Comparison of ENCODE assay signal across 22 mouse cellular contexts in the genomic region with DNA sequence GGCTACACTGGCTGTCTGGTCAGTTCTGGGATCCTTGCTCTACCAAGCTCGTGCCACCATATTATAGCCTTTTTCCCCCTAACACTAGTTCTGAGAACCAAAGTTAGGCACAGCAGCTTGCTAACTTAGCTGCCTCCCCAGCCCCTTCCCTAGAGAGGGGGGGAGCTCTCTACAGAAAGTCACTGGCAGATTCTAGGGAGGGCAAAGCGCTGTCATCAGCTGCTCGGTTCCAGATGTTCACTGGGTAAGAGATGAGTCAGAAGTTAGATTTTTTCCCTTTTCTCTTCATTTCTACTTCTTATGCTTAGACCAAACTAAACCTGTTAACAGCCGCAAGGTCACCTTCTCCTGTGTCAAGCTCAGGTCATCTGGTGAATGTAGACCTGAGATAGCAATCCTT. TPM values are rescaled to one million over a fixed set of nuclear protein-coding genes. Genes with fewer than 3 reads are reported as not detected.
DNase-seq lines count a peak whose midpoint lies in the region; ATAC-seq lines count a peak whose summit lies in the region.
"Had no signal": no experiment of that assay in that cellular context is flagged by ENCODE, and none has a peak within 500 bp of the region (broad histone marks: within the 10 kb centered on the region; RNA-seq: fewer than 3 reads in every experiment).

No protein-coding gene starts in this region.

- H3K9me3 ChIP-seq in forebrain, embryonic 12.5 days = no peaks in the 10 kb centered on the region
- H3K9me3 ChIP-seq: embryonic facial prominence, embryonic 15.5 days; forebrain, embryonic 10.5 days; forebrain, embryonic 15.5 days; heart, embryonic 12.5 days; hindbrain, embryonic 10.5 days; hindbrain, embryonic 15.5 days had no signal

- no peak overlapping the region for H3K4me3 ChIP-seq in macrophage (ENCODE audit: inconsistent target)
- no peak overlapping the region for H3K4me3 ChIP-seq in forebrain, embryonic 12.5 days (replicated peaks)
- H3K4me3 ChIP-seq: embryonic facial prominence, embryonic 15.5 days; erythroblast, embryonic 14.5 days; forebrain, embryonic 10.5 days; forebrain, embryonic 15.5 days; heart, adult 2 months; heart, embryonic 12.5 days; hindbrain, embryonic 10.5 days; hindbrain, embryonic 15.5 days had no signal

- H3K36me3 ChIP-seq in macrophage (ENCODE audit: inconsistent target) = no peaks in the 10 kb centered on the region
- H3K36me3 ChIP-seq in forebrain, embryonic 12.5 days (replicated peaks) = no peaks in the 10 kb centered on the region
- H3K36me3 ChIP-seq: embryonic facial prominence, embryonic 15.5 days; forebrain, embryonic 10.5 days; forebrain, embryonic 15.5 days; G1E; heart, embryonic 12.5 days; hindbrain, embryonic 10.5 days; hindbrain, embryonic 15.5 days had no signal

- H3K27ac ChIP-seq in macrophage = peak overlapping the region; percentile 95
- H3K27ac ChIP-seq in forebrain, embryonic 12.5 days = no peak overlapping the region
- H3K27ac ChIP-seq: embryonic facial prominence, embryonic 15.5 days; forebrain, embryonic 10.5 days; forebrain, embryonic 15.5 days; heart, adult 2 months; hindbrain, embryonic 10.5 days; hindbrain, embryonic 15.5 days had no signal

- 0 out of 2 replicates have a peak, but pooled peaks cover 4% of the 10 kb centered on the region for H3K27me3 ChIP-seq in forebrain, embryonic 12.5 days
- H3K27me3 ChIP-seq: embryonic facial prominence, embryonic 15.5 days; forebrain, embryonic 15.5 days; heart, embryonic 12.5 days; hindbrain, embryonic 15.5 days had no signal

- 92% methylated on average over 4 of the region's 4 CpGs for WGBS in macrophage (ENCODE audit: missing documents)
- 92% methylated on average over 4 of the region's 4 CpGs for WGBS in forebrain, embryonic 12.5 days

- H3K4me1 ChIP-seq in forebrain, embryonic 12.5 days = no peaks in the 10 kb centered on the region
- H3K4me1 ChIP-seq: forebrain, embryonic 10.5 days; forebrain, embryonic 15.5 days; hindbrain, embryonic 10.5 days; hindbrain, embryonic 15.5 days had no signal

- H3K9ac ChIP-seq in forebrain, embryonic 12.5 days = no peak overlapping the region
- H3K9ac ChIP-seq: embryonic facial prominence, embryonic 15.5 days; forebrain, embryonic 15.5 days; heart, embryonic 12.5 days; hindbrain, embryonic 15.5 days had no signal

- DNase-seq in A20 (ENCODE audit: low read depth, low spot score) (peak; percentile 37), NIH3T3 (ENCODE audit: low read depth) (peak; percentile 68)
- no peak for DNase-seq in kidney, postnatal 14 days
- DNase-seq in kidney, postnatal 4 days = no peak
- DNase-seq: adrenal gland, postnatal 25 days; cerebellum, adult 11 months; cerebellum, adult 8-10 months; cerebellum, postnatal 14 days; embryo, embryonic 11 days; gastrocnemius, postnatal 36 days; heart, adult 2 months had no signal

- peaks cover 96% of the 10 kb centered on the region for H3K79me2 ChIP-seq in macrophage (ENCODE audit: inconsistent target)

- no peak for ATAC-seq in forebrain, embryonic 12.5 days (ENCODE audit: low FRiP score)
- ATAC-seq: forebrain, embryonic 15.5 days; intestine, embryonic 16.5 days had no signal

- no peak overlapping the region for H3K4me2 ChIP-seq in forebrain, embryonic 12.5 days
- H3K4me2 ChIP-seq: embryonic facial prominence, embryonic 15.5 days; forebrain, embryonic 15.5 days; heart, embryonic 12.5 days; hindbrain, embryonic 15.5 days had no signal

RNA-seq across cellular contexts. Expression of a gene that starts 16.8 kb away (rescaled TPM):
- 100 to 1,000 TPM in 21 of 26 experiments, 10 to 100 TPM in 5; 39.9 to 474 (median 134) TPM for total RNA-seq in macrophage (2018; cell fraction: chromatin; rRNA removed)
- total RNA-seq in macrophage (2018; cell fraction: cytosol; rRNA removed) = 10 to 100 TPM; 12.0 to 97.5 (median 24.2) TPM
- 100 to 1,000 TPM in 13 of 26 experiments, 10 to 100 TPM in 13; 40.8 to 312 (median 99.3) TPM for total RNA-seq in macrophage (2018; cell fraction: nucleus; rRNA removed)
- 16.5 to 44.1 TPM (median 21.1 TPM) in 3 replicates for polyA plus RNA-seq in macrophage (2018)
- 0.55 and 0.82 TPM in 2 replicates for polyA plus RNA-seq in forebrain, embryonic 12.5 days (2016; fragmentation: Nextera tagmentation; extraction: Ambion mirVana)
- polyA plus RNA-seq: G1E had no signal

RNA-seq across cellular contexts. Expression of a gene that starts 45.4 kb away (rescaled TPM):
- total RNA-seq in macrophage (2018; cell fraction: chromatin; rRNA removed) = 100 to 1,000 TPM; 165 to 674 (median 443) TPM
- total RNA-seq in macrophage (2018; cell fraction: cytosol; rRNA removed) = 100 to 1,000 TPM in 13 of 26 experiments, 10 to 100 TPM in 13; 60.1 to 136 (median 97.9) TPM
- total RNA-seq in macrophage (2018; cell fraction: nucleus; rRNA removed) = 100 to 1,000 TPM in 25 of 26 experiments, 10 to 100 TPM in 1; 95.7 to 366 (median 196) TPM
- 58.1 to 98.0 TPM (median 81.9 TPM) in 3 replicates for polyA plus RNA-seq in macrophage (2018)
- polyA plus RNA-seq in forebrain, embryonic 12.5 days (2016; fragmentation: Nextera tagmentation; extraction: Ambion mirVana) = 0.09 and 0.13 TPM in 2 replicates
- total RNA-seq: G1E had no signal

Comparison
In these comparisons a context has a peak if more than half of its experiments do, and no peak if none do; other contexts are left out.
1. DNase-seq: peak in A20 (single experiment) and NIH3T3 (single experiment); none in kidney, postnatal 14 days (single experiment) and kidney, postnatal 4 days (0 of 2).
2. RNA of a gene that starts 45.4 kb away (polyA plus RNA-seq): 58.1 to 98.0 TPM in macrophage; 0.09 to 0.13 TPM in forebrain, embryonic 12.5 days; every median in the first group is over 10 times any median in the second.